Mouse (Mus musculus) cerebellum, adult 2 months (tissue): ENCODE data around the gene Spc24.
A peak's percentile ranks its signal among the peaks of the same experiment; 100 is the strongest.

ENCODE experiments used
- CTCF ChIP-seq: fragments of 200-500 bp; IDR thresholded peaks from 2 replicates; pipeline ENCODE4 v1.5.1; 2011; ENCODE audit warnings: low read depth, mild to moderate bottlenecking, control low read depth, low read length, moderate library complexity, borderline replicate concordance; ENCODE audit not compliant: insufficient read depth
- POLR2A ChIP-seq: fragments of 200-500 bp; IDR thresholded peaks from 2 replicates; pipeline ENCODE4 v1.6.1; 2011; ENCODE audit warnings: low read length, control low read depth, borderline replicate concordance; ENCODE audit not compliant: insufficient read depth

DNA sequence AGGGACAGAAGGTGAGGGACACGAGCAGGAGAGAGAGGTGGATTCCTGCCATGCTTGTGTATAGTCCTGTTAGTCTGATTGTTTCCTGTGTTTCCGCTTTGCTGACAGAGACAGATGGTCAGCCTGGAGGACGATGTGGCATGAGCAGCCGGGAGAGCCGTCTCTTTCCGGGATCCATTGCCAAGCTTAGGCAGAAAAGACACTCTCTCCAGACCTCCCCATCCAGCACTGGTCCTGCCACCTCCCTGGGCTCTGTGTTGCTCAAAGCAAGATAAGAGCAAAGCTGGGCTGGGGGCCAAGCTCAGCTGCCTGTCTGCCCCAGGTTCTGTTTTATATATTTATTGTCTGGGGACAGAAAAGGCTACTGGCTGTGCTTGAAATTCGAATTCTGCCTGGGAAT lies 12.1 kb downstream of the Spc24 start:
- no peak for TF ChIP-seq POLR2A
- TF ChIP-seq CTCF: peak; percentile 3; the same call in 1 of the 2 replicates
